Mouse (Mus musculus): ENCODE data around the gene Ccdc12. TPM values are rescaled to one million over a fixed set of nuclear protein-coding genes. Genes with fewer than 3 reads are reported as not detected.

Ccdc12 gene
- polyA plus RNA-seq, 1 experiment from 2014 or later, result 120 TPM

DNA sequence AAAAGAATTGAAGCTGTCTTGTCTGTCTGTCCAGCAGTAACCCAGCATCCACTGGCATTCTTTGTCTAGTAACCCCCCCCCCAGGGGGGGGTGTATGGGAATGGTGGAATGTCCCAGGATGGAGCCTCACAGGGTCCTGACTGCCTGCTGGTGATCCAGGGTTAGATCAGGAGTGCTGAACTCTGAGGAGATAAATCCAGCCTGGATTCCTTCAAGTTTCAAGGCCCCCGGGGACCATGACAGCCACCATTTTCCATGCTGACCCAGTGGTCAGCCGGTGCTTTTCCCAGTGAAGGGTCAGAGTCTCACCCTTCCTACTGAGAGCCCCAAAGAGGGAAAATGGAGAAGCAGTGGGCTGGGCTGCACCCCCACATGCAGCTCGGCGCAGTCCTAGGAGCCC, 75.6 kb downstream of the Ccdc12 start:
- ATAC-seq (no peak), DNase-seq (ENCODE audit: low spot score) (no peak)
- Histone ChIP-seq H3K9me3 (replicated peaks; ENCODE audit: control insufficient read depth, low read length) (no peaks in the 10 kb centered on the region), H3K4me1 (ENCODE audit: control insufficient read depth, insufficient read depth, low read length) (peaks cover 9% of the 10 kb centered on the region; the same call in 1 of the 2 replicates), H3K4me2 (ENCODE audit: low read length) (peak overlapping the region; percentile 61; the same call in 1 of the 2 replicates), H3K27ac (ENCODE audit: low read depth, low read length) (no peak overlapping the region), H3K36me3 (ENCODE audit: control insufficient read depth, insufficient read depth, low read length) (no peaks in the 10 kb centered on the region), H3K9ac (ENCODE audit: low read length) (no peak overlapping the region), H3K27me3 (replicated peaks; ENCODE audit: control insufficient read depth, insufficient read depth, low read length) (peaks cover 23% of the 10 kb centered on the region), H3K4me3 (ENCODE audit: low read depth, low read length) (no peak overlapping the region)
- WGBS, result 61% methylated on average over 4 of the region's 4 CpGs

DNA sequence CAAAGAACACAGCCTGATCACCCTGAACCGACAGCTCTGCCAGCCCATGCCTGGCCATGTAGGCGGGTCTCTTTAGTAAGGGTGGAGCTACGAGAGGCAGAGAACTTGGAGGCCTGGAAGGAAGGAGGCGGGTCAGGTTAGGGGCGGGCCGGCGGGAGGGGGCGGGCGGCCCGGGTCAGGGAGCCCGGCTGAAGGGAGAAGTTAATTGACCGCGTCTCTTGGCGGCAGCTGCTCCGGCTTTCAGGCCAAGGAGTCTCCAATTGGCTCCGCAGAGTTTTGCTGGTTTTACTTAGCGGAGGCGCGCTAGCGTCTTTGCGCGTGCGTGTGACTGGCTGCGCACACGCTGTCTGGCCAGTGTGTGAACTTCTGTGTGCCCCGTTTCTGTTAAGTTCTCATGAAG, 76.3 kb downstream of the Ccdc12 start:
- Histone ChIP-seq H3K4me2 (ENCODE audit: low read length) (peak overlapping the region; percentile 61), H3K4me3 (ENCODE audit: low read depth, low read length) (peak overlapping the region; percentile 34), H3K9me3 (replicated peaks; ENCODE audit: control insufficient read depth, low read length) (no peaks in the 10 kb centered on the region), H3K27me3 (replicated peaks; ENCODE audit: control insufficient read depth, insufficient read depth, low read length) (peaks cover 15% of the 10 kb centered on the region), H3K27ac (ENCODE audit: low read depth, low read length) (no peak overlapping the region), H3K36me3 (ENCODE audit: control insufficient read depth, insufficient read depth, low read length) (no peaks in the 10 kb centered on the region), H3K4me1 (ENCODE audit: control insufficient read depth, insufficient read depth, low read length) (peaks cover 6% of the 10 kb centered on the region; the same call in 1 of the 2 replicates), H3K9ac (ENCODE audit: low read length) (peak overlapping the region; percentile 47; the same call in 1 of the 2 replicates)
- under 1% methylated on average over 26 of the region's 26 CpGs for WGBS
- ATAC-seq (peak; percentile 76), DNase-seq (ENCODE audit: low spot score) (peak; percentile 76)

DNA sequence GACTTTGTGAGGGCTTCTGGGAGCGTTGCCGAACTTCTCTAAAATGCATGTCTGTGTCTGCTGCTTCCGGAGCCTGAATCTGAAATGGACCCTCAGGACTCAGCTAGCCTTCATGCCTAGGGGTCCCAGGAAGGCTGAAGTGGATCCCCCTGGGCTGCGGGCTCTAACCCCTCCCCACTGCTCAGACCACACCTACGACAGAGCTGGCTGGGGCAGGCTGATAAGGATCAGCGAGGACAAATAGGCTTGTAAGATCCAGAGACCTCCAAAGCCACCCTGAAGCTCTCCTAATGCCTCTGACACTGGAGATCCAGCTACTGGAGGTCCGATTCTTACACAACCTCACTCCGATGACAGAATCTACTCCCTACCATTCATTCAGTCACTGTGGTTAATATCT, 76.8 kb downstream of the Ccdc12 start:
- H3K4me1 ChIP-seq (ENCODE audit: control insufficient read depth, insufficient read depth, low read length), result peaks cover 6% of the 10 kb centered on the region; the same call in 1 of the 2 replicates
- H3K9me3 ChIP-seq (replicated peaks; ENCODE audit: control insufficient read depth, low read length), result no peaks in the 10 kb centered on the region
- peak overlapping the region; percentile 47; the same call in 1 of the 2 replicates for H3K9ac ChIP-seq (ENCODE audit: low read length)
- no peak overlapping the region for H3K27ac ChIP-seq (ENCODE audit: low read depth, low read length)
- peak overlapping the region; percentile 61 for H3K4me2 ChIP-seq (ENCODE audit: low read length)
- no peak for ATAC-seq
- peak overlapping the region; percentile 34 for H3K4me3 ChIP-seq (ENCODE audit: low read depth, low read length)
- 12% methylated on average over 8 of the region's 8 CpGs for WGBS
- peaks cover 12% of the 10 kb centered on the region; the same call in 1 of the 2 replicates for H3K27me3 ChIP-seq (replicated peaks; ENCODE audit: control insufficient read depth, insufficient read depth, low read length)
- H3K36me3 ChIP-seq (ENCODE audit: control insufficient read depth, insufficient read depth, low read length), result no peaks in the 10 kb centered on the region
- DNase-seq (ENCODE audit: low spot score), result no peak

DNA sequence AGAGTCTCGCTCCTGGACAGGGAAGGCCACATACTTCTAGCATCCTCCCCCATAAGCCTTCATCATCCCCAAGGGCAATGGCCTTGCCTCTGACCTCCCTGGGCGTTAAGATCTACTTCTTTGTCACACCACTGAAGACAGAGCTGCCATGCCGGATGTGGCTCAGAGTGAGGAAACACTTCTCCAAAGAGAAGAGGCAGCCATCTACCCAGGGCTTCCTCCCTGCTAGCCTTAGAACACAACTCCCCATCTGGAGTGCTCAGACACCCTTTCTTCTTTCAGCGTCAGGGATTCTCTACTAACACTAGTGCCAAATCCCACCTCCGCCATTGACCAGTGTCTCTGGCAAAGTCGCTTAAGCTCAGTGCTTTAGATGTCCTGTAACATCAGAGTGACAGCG, 77.9 kb downstream of the Ccdc12 start:
- peaks cover 12% of the 10 kb centered on the region; the same call in 1 of the 2 replicates for H3K27me3 ChIP-seq (replicated peaks; ENCODE audit: control insufficient read depth, insufficient read depth, low read length)
- no peaks in the 10 kb centered on the region for H3K36me3 ChIP-seq (ENCODE audit: control insufficient read depth, insufficient read depth, low read length)
- H3K4me2 ChIP-seq (ENCODE audit: low read length), result no peak overlapping the region
- ATAC-seq (no peak), DNase-seq (ENCODE audit: low spot score) (no peak)
- WGBS, result 81% methylated on average over 7 of the region's 7 CpGs
- H3K4me1 ChIP-seq (ENCODE audit: control insufficient read depth, insufficient read depth, low read length), result peaks cover 6% of the 10 kb centered on the region; the same call in 1 of the 2 replicates
- H3K9ac ChIP-seq (ENCODE audit: low read length), result no peak overlapping the region
- H3K9me3 ChIP-seq (replicated peaks; ENCODE audit: control insufficient read depth, low read length), result no peaks in the 10 kb centered on the region
- H3K27ac ChIP-seq (ENCODE audit: low read depth, low read length), result no peak overlapping the region
- no peak overlapping the region for H3K4me3 ChIP-seq (ENCODE audit: low read depth, low read length)

DNA sequence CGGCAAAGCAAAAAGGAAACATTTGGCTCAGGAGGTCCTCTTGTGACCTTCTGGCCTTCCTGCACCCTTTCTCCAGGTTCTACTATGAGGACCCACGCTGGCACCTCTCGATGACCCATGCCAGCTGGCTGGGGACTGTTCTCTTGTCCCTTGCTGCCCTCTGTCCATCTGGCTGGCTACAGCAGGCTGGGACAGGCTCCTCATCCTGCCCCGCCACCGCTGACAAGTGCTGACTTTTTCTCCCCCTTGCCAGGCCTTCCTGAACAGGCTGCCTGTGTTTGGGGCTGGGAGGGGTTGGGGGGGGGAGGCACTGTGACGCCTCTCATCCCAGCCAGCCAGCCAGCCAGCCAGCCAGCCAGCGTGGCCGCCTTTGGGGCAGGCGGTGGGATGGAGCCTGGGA, 80.1 kb downstream of the Ccdc12 start:
- WGBS, result 53% methylated on average over 9 of the region's 9 CpGs
- no peak for ATAC-seq
- peaks cover 6% of the 10 kb centered on the region; the same call in 1 of the 2 replicates for H3K4me1 ChIP-seq (ENCODE audit: control insufficient read depth, insufficient read depth, low read length)
- H3K27ac ChIP-seq (ENCODE audit: low read depth, low read length), result no peak overlapping the region
- H3K36me3 ChIP-seq (ENCODE audit: control insufficient read depth, insufficient read depth, low read length), result no peaks in the 10 kb centered on the region
- DNase-seq (ENCODE audit: low spot score), result no peak
- H3K4me3 ChIP-seq (ENCODE audit: low read depth, low read length), result no peak overlapping the region
- no peak overlapping the region for H3K9ac ChIP-seq (ENCODE audit: low read length)
- no peaks in the 10 kb centered on the region for H3K9me3 ChIP-seq (replicated peaks; ENCODE audit: control insufficient read depth, low read length)
- peaks cover 18% of the 10 kb centered on the region for H3K27me3 ChIP-seq (replicated peaks; ENCODE audit: control insufficient read depth, insufficient read depth, low read length)
- H3K4me2 ChIP-seq (ENCODE audit: low read length), result no peak overlapping the region

DNA sequence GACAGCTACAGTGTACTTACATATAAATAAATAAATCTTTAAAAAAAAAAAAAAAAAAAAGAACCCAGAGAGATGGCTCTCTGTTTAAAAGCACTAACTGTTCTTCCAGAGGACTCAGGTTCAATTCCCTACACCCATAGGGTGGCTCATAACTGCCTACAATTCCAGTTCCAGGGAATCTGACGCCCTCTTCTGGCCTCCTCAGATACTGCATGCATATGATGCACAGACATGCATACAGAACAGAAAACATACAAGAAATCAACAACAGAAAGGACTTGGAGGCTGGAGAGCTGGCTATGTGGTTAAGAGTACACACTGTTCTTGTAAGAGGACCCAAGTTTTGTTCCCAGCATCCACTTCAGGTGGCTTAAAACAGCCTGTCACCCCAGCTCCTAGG, 81.8 kb downstream of the Ccdc12 start:
- WGBS, result 8% methylated on average over 1 of the region's 1 CpGs
- Histone ChIP-seq H3K27ac (ENCODE audit: low read depth, low read length) (no peak overlapping the region), H3K9me3 (replicated peaks; ENCODE audit: control insufficient read depth, low read length) (no peaks in the 10 kb centered on the region), H3K27me3 (replicated peaks; ENCODE audit: control insufficient read depth, insufficient read depth, low read length) (peaks cover 19% of the 10 kb centered on the region), H3K4me3 (ENCODE audit: low read depth, low read length) (no peak overlapping the region), H3K4me1 (ENCODE audit: control insufficient read depth, insufficient read depth, low read length) (peaks cover 9% of the 10 kb centered on the region; the same call in 1 of the 2 replicates), H3K4me2 (ENCODE audit: low read length) (no peak overlapping the region), H3K9ac (ENCODE audit: low read length) (no peak overlapping the region), H3K36me3 (ENCODE audit: control insufficient read depth, insufficient read depth, low read length) (no peaks in the 10 kb centered on the region)
- DNase-seq (ENCODE audit: low spot score), result no peak
- no peak for ATAC-seq

DNA sequence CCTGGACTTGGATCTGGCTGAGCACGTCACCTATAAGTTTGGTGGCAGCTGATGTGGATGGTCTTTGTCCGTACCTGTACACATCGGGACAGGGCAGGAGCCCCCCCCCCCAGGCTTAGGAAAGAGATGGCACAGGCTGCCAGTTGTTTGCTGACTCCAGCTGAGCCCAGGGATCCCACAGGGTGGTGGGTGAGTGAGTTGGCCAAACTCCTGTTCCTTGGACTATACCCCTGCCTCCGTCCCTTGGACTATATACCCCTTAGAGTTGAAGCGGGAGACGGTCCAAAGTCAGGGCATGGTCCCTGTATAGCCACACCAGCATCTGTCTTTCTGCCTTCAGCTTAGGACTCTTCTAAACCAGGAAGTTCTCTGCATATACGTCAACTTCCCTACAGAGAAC, 83.7 kb downstream of the Ccdc12 start:
- H3K36me3 ChIP-seq (ENCODE audit: control insufficient read depth, insufficient read depth, low read length), result no peaks in the 10 kb centered on the region
- ATAC-seq (no peak), DNase-seq (ENCODE audit: low spot score) (no peak)
- H3K27me3 ChIP-seq (replicated peaks; ENCODE audit: control insufficient read depth, insufficient read depth, low read length), result peaks cover 30% of the 10 kb centered on the region
- no peak overlapping the region for H3K4me3 ChIP-seq (ENCODE audit: low read depth, low read length)
- H3K9ac ChIP-seq (ENCODE audit: low read length), result no peak overlapping the region
- H3K4me2 ChIP-seq (ENCODE audit: low read length), result no peak overlapping the region
- no peak overlapping the region for H3K27ac ChIP-seq (ENCODE audit: low read depth, low read length)
- peaks cover 7% of the 10 kb centered on the region; the same call in 1 of the 2 replicates for H3K4me1 ChIP-seq (ENCODE audit: control insufficient read depth, insufficient read depth, low read length)
- 90% methylated on average over 7 of the region's 7 CpGs for WGBS
- H3K9me3 ChIP-seq (replicated peaks; ENCODE audit: control insufficient read depth, low read length), result no peaks in the 10 kb centered on the region

DNA sequence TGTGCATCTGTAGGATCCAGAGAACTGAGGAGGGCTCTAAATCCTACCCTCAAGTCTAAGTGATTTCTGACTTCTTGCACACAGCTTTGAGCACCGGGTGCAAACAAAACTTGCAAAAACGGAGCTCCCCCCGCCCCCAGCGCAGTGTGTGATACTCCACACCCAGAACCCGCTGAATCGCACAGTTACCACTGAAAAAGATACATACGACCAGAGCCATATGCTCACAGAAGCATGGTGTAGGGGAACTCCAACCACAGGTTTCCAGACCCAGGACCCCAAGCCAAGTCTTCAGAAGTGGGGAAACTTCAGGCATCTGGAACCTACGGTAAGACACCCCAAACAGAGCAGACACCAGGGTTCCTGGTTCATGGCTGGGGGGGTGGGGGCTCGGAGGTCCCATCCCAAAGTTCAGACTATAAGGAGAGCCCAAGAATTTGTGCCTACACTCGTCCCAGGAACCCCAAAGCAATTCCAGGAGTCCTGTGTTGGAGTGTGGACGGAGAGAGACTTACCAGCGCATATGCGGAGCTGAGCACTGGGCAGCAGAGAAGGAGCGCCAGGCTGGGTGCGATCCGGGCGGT, 85.5 kb downstream of the Ccdc12 start, which contains the start of gene Myl3:
Myl3 (plus strand) TSS at position 151 of the 584 bp plus-strand sequence.
- Histone ChIP-seq H3K4me1 (ENCODE audit: control insufficient read depth, insufficient read depth, low read length) (peaks cover 7% of the 10 kb centered on the region; the same call in 1 of the 2 replicates), H3K4me2 (ENCODE audit: low read length) (peak within 1 kb of the TSS; percentile 95), H3K9ac (ENCODE audit: low read length) (peak within 1 kb of the TSS; percentile 74), H3K9me3 (replicated peaks; ENCODE audit: control insufficient read depth, low read length) (no peaks in the 10 kb centered on the region), H3K27me3 (replicated peaks; ENCODE audit: control insufficient read depth, insufficient read depth, low read length) (peaks cover 33% of the 10 kb centered on the region), H3K36me3 (ENCODE audit: control insufficient read depth, insufficient read depth, low read length) (no peaks in the 10 kb centered on the region), H3K27ac (ENCODE audit: low read depth, low read length) (no peak within 1 kb of the TSS), H3K4me3 (ENCODE audit: low read depth, low read length) (peak within 1 kb of the TSS; percentile 55)
- 3% methylated on average over 17 of the region's 17 CpGs for WGBS
- ATAC-seq (no peak), DNase-seq (ENCODE audit: low spot score) (no peak)

DNA sequence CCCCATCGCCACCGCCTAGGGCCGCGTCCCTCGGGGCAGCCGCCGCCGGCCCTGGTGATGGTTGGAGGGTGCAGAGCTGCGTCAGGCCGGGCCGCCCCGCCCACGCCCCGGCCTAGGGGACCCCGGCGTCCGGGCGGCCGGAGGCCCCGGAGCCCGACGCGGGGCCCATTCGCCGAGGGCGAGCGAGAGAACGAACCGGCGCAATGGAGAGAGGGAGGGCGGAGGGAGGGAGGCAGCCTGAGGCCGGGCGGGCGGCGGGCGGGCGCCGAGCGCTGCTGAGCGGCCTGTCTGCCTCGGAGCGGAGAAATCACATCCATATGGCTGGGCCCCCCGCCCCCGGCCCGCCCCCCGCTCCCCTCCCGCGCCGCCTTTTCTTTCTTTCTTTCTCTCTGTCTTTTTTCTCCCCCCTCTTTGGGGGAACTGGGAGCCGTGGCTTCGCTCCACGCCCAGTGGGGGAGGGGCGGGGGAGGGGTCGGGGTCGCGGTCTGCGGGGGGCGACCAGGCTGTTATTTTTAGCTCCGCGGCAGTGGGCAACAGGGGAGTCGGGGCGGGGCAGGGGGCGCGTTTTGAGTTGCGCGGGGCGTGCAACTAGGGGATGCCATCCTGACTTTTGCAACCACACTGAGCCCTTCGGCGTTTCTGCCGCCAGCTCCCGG, 86.1 kb downstream of the Ccdc12 start:
- Histone ChIP-seq H3K36me3 (ENCODE audit: control insufficient read depth, insufficient read depth, low read length) (no peaks in the 10 kb centered on the region), H3K9ac (ENCODE audit: low read length) (peak overlapping the region; percentile 74), H3K4me3 (ENCODE audit: low read depth, low read length) (peak overlapping the region; percentile 55), H3K27ac (ENCODE audit: low read depth, low read length) (no peak overlapping the region), H3K27me3 (replicated peaks; ENCODE audit: control insufficient read depth, insufficient read depth, low read length) (peaks cover 33% of the 10 kb centered on the region), H3K9me3 (replicated peaks; ENCODE audit: control insufficient read depth, low read length) (no peaks in the 10 kb centered on the region), H3K4me1 (ENCODE audit: control insufficient read depth, insufficient read depth, low read length) (peaks cover 7% of the 10 kb centered on the region; the same call in 1 of the 2 replicates), H3K4me2 (ENCODE audit: low read length) (peak overlapping the region; percentile 95)
- DNase-seq (ENCODE audit: low spot score) (peak; percentile 46), ATAC-seq (peak; percentile 74)
- 2% methylated on average over 28 of the region's 71 CpGs for WGBS
